Mouse (Mus musculus) lung, postnatal 0 days (tissue): Measurements from ENCODE around the gene Akna.

Source experiments
- CTCF ChIP-seq: IDR thresholded peaks from 2 replicates; pipeline ENCODE4 v1.5.1; 2016; ENCODE audit warnings: antibody characterized with exemption, mild to moderate bottlenecking
- EP300 ChIP-seq: IDR thresholded peaks from 2 replicates; pipeline ENCODE4 v1.6.1; 2016; ENCODE audit warnings: antibody characterized with exemption, mild to moderate bottlenecking, control low read depth

- no peak for TF ChIP-seq CTCF
- TF ChIP-seq EP300 = no peak
These were observed 41.0 kb downstream of the Akna start, which contains the start of gene Orm2 for GRCm38 (mm10) chr4:63362150-63362549.
